Mouse (Mus musculus) liver, embryonic 11.5 days (tissue): ENCODE measurements around the gene Slc9a1. TPM values are rescaled to one million over a fixed set of nuclear protein-coding genes. Genes with fewer than 3 reads are reported as not detected.

ENCODE experiments used
- ATAC-seq: fragments of 200-750 bp; cut with Nextera tagmentation; replicated peaks from 2 replicates; pipeline ENCODE4 v1.8.0; 2017; ENCODE audit warnings: moderate number of reproducible peaks, mild to moderate bottlenecking, moderate TSS enrichment, moderate library complexity; ENCODE audit not compliant: low FRiP score
- DNase-seq: peaks from one replicate; pipeline ENCODE4 v3.0.0-alpha.2; 2017; ENCODE audit warnings: low spot score
- H3K27ac ChIP-seq: fragments of 300-500 bp; sonication (generic); 2 replicates; pipeline ENCODE4 v1.5.1; 2014; ENCODE audit warnings: mild to moderate bottlenecking, low read depth, low read length, control low read depth
- H3K27me3 ChIP-seq: fragments of 300-500 bp; sonication (generic); replicated peaks from 2 replicates; pipeline ENCODE4 v1.6.1; 2014; ENCODE audit warnings: low read length, mixed read lengths; ENCODE audit not compliant: control insufficient read depth, insufficient read depth
- H3K36me3 ChIP-seq: fragments of 300-500 bp; sonication (generic); 2 replicates; pipeline ENCODE4 v1.6.1; 2014; ENCODE audit warnings: mild to moderate bottlenecking, low read length, moderate library complexity, mixed read lengths; ENCODE audit not compliant: control insufficient read depth, insufficient read depth
- H3K4me1 ChIP-seq: fragments of 300-500 bp; sonication (generic); replicated peaks from 2 replicates; pipeline ENCODE4 v1.6.1; 2014; ENCODE audit warnings: low read length, mixed read lengths; ENCODE audit not compliant: control insufficient read depth, insufficient read depth
- H3K4me2 ChIP-seq: fragments of 300-500 bp; sonication (generic); 2 replicates; pipeline ENCODE4 v1.6.1; 2014; ENCODE audit warnings: mild to moderate bottlenecking, control low read depth, moderate library complexity
- H3K4me3 ChIP-seq: fragments of 300-500 bp; sonication (generic); 2 replicates; pipeline ENCODE4 v1.5.1; 2014; ENCODE audit warnings: low read depth, low read length, control low read depth
- H3K9ac ChIP-seq: fragments of 300-500 bp; sonication (generic); 2 replicates; pipeline ENCODE4 v1.6.1; 2014; ENCODE audit warnings: low read depth, low read length, control low read depth
- H3K9me3 ChIP-seq: fragments of 300-500 bp; sonication (generic); 2 replicates; pipeline ENCODE4 v1.6.1; 2016; ENCODE audit warnings: low read length, inconsistent platforms, mixed read lengths; ENCODE audit not compliant: control insufficient read depth
- WGBS: fragments of 180-500 bp; shearing (Covaris S2); extraction: QIAGEN DNeasy Blood & Tissue Kit; methylation state at CpG from one replicate; pipeline ENCODE4 v1.1.7; 2014; 5-methylcytosine and 5-hydroxymethylcytosine counted together
- polyA plus RNA-seq: library from polyadenylated mRNA; unstranded; fragments of >200 nt; fragmentation: Nextera tagmentation; extraction: Ambion mirVana; gene quantifications from 2 replicates; pipeline ENCODE4 v1.2.1, GENCODE M21; 2014

The Slc9a1 gene
- polyA plus RNA-seq, 1 experiment from 2014 or later: 6.9 TPM

GRCm38 (mm10) chr4:133402011-133402410, 32.5 kb downstream of the Slc9a1 start:
- Histone ChIP-seq H3K9ac (no peak overlapping the region), H3K4me2 (peak overlapping the region; percentile 11; the same call in 1 of the 2 replicates)
- ATAC-seq: peak; percentile 74

GRCm38 (mm10) chr4:133403611-133404228, 34.2 kb downstream of the Slc9a1 start:
- H3K9me3 ChIP-seq: no peaks in the 10 kb centered on the region
- H3K27me3 ChIP-seq: no peaks in the 10 kb centered on the region
- H3K4me1 ChIP-seq: peaks cover 41% of the 10 kb centered on the region
- no peak for DNase-seq
- H3K27ac ChIP-seq: no peak overlapping the region
- 0 out of 2 replicates have a peak overlapping the region, but pooled peaks have one; percentile 10 for H3K9ac ChIP-seq
- WGBS: 86% methylated on average over 9 of the region's 9 CpGs
- H3K4me2 ChIP-seq: no peak overlapping the region
- H3K36me3 ChIP-seq: peaks cover 3% of the 10 kb centered on the region; the same call in 1 of the 2 replicates
- no peak overlapping the region for H3K4me3 ChIP-seq
- ATAC-seq: no peak

More at GRCm38 (mm10) chr4:133402011-133402410, 32.5 kb downstream of the Slc9a1 start:
- H3K27me3 ChIP-seq: no peaks in the 10 kb centered on the region
- H3K36me3 ChIP-seq: peaks cover 3% of the 10 kb centered on the region; the same call in 1 of the 2 replicates
- H3K9me3 ChIP-seq: no peaks in the 10 kb centered on the region
- DNase-seq: no peak
- H3K4me3 ChIP-seq: no peak overlapping the region
- peak overlapping the region; percentile 43; the same call in 1 of the 2 replicates for H3K27ac ChIP-seq
- H3K4me1 ChIP-seq: peaks cover 45% of the 10 kb centered on the region
- WGBS: 27% methylated on average over 13 of the region's 13 CpGs

GRCm38 (mm10) chr4:133404256-133404655, 34.8 kb downstream of the Slc9a1 start:
- Histone ChIP-seq H3K4me1 (peaks cover 36% of the 10 kb centered on the region), H3K4me2 (no peak overlapping the region), H3K9ac (no peak overlapping the region), H3K4me3 (no peak overlapping the region), H3K27me3 (no peaks in the 10 kb centered on the region), H3K36me3 (peaks cover 3% of the 10 kb centered on the region; the same call in 1 of the 2 replicates), H3K27ac (no peak overlapping the region), H3K9me3 (no peaks in the 10 kb centered on the region)
- DNase-seq: no peak
- 91% methylated on average over 5 of the region's 5 CpGs for WGBS
- ATAC-seq: no peak

- DNase-seq: no peak
- Histone ChIP-seq H3K27ac (no peak overlapping the region), H3K4me1 (peaks cover 25% of the 10 kb centered on the region), H3K9me3 (no peaks in the 10 kb centered on the region), H3K9ac (no peak overlapping the region), H3K36me3 (peaks cover 3% of the 10 kb centered on the region; the same call in 1 of the 2 replicates), H3K27me3 (no peaks in the 10 kb centered on the region), H3K4me2 (no peak overlapping the region), H3K4me3 (no peak overlapping the region)
- ATAC-seq: no peak
- WGBS: 68% methylated on average over 8 of the region's 8 CpGs
Observed at GRCm38 (mm10) chr4:133406313-133407056, 37.0 kb downstream of the Slc9a1 start.

GRCm38 (mm10) chr4:133407114-133407787, 37.7 kb downstream of the Slc9a1 start:
- Histone ChIP-seq H3K9ac (no peak overlapping the region), H3K27ac (no peak overlapping the region), H3K4me3 (no peak overlapping the region), H3K36me3 (peaks cover 3% of the 10 kb centered on the region; the same call in 1 of the 2 replicates), H3K27me3 (no peaks in the 10 kb centered on the region), H3K4me2 (no peak overlapping the region), H3K9me3 (no peaks in the 10 kb centered on the region), H3K4me1 (peaks cover 25% of the 10 kb centered on the region)
- no peak for DNase-seq
- 73% methylated on average over 6 of the region's 6 CpGs for WGBS
- no peak for ATAC-seq

GRCm38 (mm10) chr4:133408006-133408405, 38.5 kb downstream of the Slc9a1 start:
- no peaks in the 10 kb centered on the region for H3K27me3 ChIP-seq
- no peak overlapping the region for H3K9ac ChIP-seq
- DNase-seq (no peak), ATAC-seq (no peak)
- no peaks in the 10 kb centered on the region for H3K9me3 ChIP-seq
- no peak overlapping the region for H3K4me3 ChIP-seq
- H3K4me2 ChIP-seq: no peak overlapping the region
- peaks cover 3% of the 10 kb centered on the region; the same call in 1 of the 2 replicates for H3K36me3 ChIP-seq
- no peak overlapping the region; the same call in 1 of the 2 replicates for H3K27ac ChIP-seq
- H3K4me1 ChIP-seq: peaks cover 29% of the 10 kb centered on the region
- 70% methylated on average over 7 of the region's 7 CpGs for WGBS

- Histone ChIP-seq H3K4me1 (peaks cover 42% of the 10 kb centered on the region), H3K27ac (no peak overlapping the region), H3K9me3 (no peaks in the 10 kb centered on the region), H3K4me3 (no peak overlapping the region), H3K4me2 (no peak overlapping the region), H3K9ac (no peak overlapping the region), H3K36me3 (no peaks in the 10 kb centered on the region; the same call in 1 of the 2 replicates), H3K27me3 (no peaks in the 10 kb centered on the region)
- DNase-seq: no peak
- no peak for ATAC-seq
- 88% methylated on average over 14 of the region's 14 CpGs for WGBS
Observed at GRCm38 (mm10) chr4:133410994-133411393, 41.5 kb downstream of the Slc9a1 start.

- H3K27ac ChIP-seq: no peak overlapping the region
- ATAC-seq (no peak), DNase-seq (no peak)
- H3K4me1 ChIP-seq: peaks cover 39% of the 10 kb centered on the region
- no peaks in the 10 kb centered on the region for H3K27me3 ChIP-seq
- no peaks in the 10 kb centered on the region; the same call in 1 of the 2 replicates for H3K36me3 ChIP-seq
- 84% methylated on average over 14 of the region's 14 CpGs for WGBS
- H3K9ac ChIP-seq: no peak overlapping the region
- no peak overlapping the region for H3K4me2 ChIP-seq
- no peaks in the 10 kb centered on the region for H3K9me3 ChIP-seq
- no peak overlapping the region for H3K4me3 ChIP-seq
Observed at GRCm38 (mm10) chr4:133412096-133412495, 42.6 kb downstream of the Slc9a1 start.
